Mouse (Mus musculus) spleen, adult 2 months (tissue): Measurements from ENCODE around the gene 4933411K16Rik.

Experiments
- CTCF ChIP-seq: fragments of 200-500 bp; IDR thresholded peaks from 2 replicates; pipeline ENCODE4 v1.5.1; 2011; ENCODE audit warnings: mild to moderate bottlenecking, inconsistent platforms; ENCODE audit not compliant: insufficient read depth, insufficient read length, insufficient replicate concordance; ENCODE audit errors: extremely low read depth
- POLR2A ChIP-seq: fragments of 200-500 bp; IDR thresholded peaks from 2 replicates; pipeline ENCODE4 v1.6.1; 2011; ENCODE audit warnings: low read depth, low read length, inconsistent platforms

GRCm38 (mm10) chr19:42071886-42072608 is 20.0 kb downstream of the 4933411K16Rik start:
- TF ChIP-seq CTCF (no peak), POLR2A (no peak)
